ENCODE assay signal across 23 mouse cellular contexts in the genomic region with DNA sequence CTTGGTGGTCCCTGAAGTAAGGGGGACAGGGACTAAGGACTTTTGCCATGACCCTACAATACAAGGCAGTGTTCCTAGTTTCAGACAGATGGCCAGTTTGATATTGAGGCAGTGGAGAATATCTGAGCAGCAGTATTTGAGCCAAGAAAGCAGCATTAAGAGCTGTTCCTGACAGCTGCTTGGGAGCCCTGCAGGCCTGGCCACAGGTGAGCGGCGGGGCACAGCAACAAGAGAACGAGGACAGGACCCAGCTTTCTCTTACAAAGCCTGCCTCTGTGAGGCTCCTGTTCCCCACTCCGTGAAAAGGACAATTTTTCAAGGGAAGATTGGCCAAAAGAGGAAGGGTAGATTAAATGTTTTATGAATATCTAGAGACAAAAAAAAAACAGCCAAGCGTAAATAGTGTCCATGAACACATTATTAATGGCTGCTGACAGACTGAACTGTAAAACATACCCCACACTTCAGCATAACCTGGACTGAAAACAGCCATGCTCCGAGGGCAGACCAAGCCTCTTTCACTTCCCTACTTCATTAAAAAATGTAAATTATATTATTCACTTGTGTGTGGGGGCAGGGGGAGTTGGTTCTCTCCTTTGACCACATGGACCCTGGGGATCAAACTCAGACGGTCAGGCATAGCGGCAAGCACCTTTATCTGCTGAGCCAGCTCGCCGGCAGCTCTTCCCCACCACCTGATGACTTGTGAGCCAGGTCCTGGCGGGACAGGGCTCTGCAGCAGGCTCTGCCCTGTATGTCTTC. TPM values are rescaled to one million over a fixed set of nuclear protein-coding genes. Genes with fewer than 3 reads are reported as not detected.
A peak's percentile ranks its signal among the peaks of the same experiment; 100 is the strongest.
DNase-seq lines count a peak whose midpoint lies in the region; ATAC-seq and TF ChIP-seq lines count a peak whose summit lies in the region.
"Had no signal": no experiment of that assay in that cellular context is flagged by ENCODE, and none has a peak within 500 bp of the region (broad histone marks: within the 10 kb centered on the region; RNA-seq: fewer than 3 reads in every experiment).

No protein-coding gene starts in this region.

- TF ChIP-seq EP300 in stomach, postnatal 0 days (optimal IDR thresholded peaks at IDR 0.05): no peak

- peaks cover 10% of the 10 kb centered on the region for H3K36me3 ChIP-seq in limb, embryonic 12.5 days
- H3K36me3 ChIP-seq in limb, embryonic 10.5 days: peaks cover 19% of the 10 kb centered on the region
- no peaks in the 10 kb centered on the region for H3K36me3 ChIP-seq in stomach, embryonic 16.5 days (ENCODE audit: control insufficient read depth, insufficient read depth, low read length)
- no peaks in the 10 kb centered on the region for H3K36me3 ChIP-seq in stomach, postnatal 0 days (ENCODE audit: control insufficient read depth, insufficient read depth, low read length)
- H3K36me3 ChIP-seq: embryonic facial prominence, embryonic 15.5 days; G1E had no signal

- H3K27me3 ChIP-seq in limb, embryonic 12.5 days: no peaks in the 10 kb centered on the region
- no peaks in the 10 kb centered on the region for H3K27me3 ChIP-seq in limb, embryonic 10.5 days (ENCODE audit: low read depth, poor library complexity, severe bottlenecking)
- H3K27me3 ChIP-seq in stomach, embryonic 16.5 days (ENCODE audit: control insufficient read depth, insufficient read depth, low read length): no peaks in the 10 kb centered on the region
- H3K27me3 ChIP-seq in stomach, postnatal 0 days (ENCODE audit: control insufficient read depth, insufficient read depth, low read length): no peaks in the 10 kb centered on the region
- H3K27me3 ChIP-seq: embryonic facial prominence, embryonic 15.5 days; heart, embryonic 13.5 days; hindbrain, embryonic 12.5 days had no signal

- no peak overlapping the region for H3K9ac ChIP-seq in limb, embryonic 12.5 days (replicated peaks)
- peak overlapping the region; percentile 4; the same call in 1 of the 2 replicates for H3K9ac ChIP-seq in stomach, embryonic 16.5 days (ENCODE audit: low read length)
- no peak overlapping the region for H3K9ac ChIP-seq in stomach, postnatal 0 days (ENCODE audit: low read length)
- H3K9ac ChIP-seq: embryonic facial prominence, embryonic 15.5 days; heart, embryonic 13.5 days; hindbrain, embryonic 12.5 days had no signal

- no peaks in the 10 kb centered on the region for H3K9me3 ChIP-seq in limb, embryonic 12.5 days
- no peaks in the 10 kb centered on the region for H3K9me3 ChIP-seq in limb, embryonic 10.5 days (replicated peaks)
- no peaks in the 10 kb centered on the region for H3K9me3 ChIP-seq in stomach, embryonic 16.5 days (replicated peaks; ENCODE audit: control insufficient read depth, low read length)
- H3K9me3 ChIP-seq in stomach, postnatal 0 days (ENCODE audit: control insufficient read depth, low read length): no peaks in the 10 kb centered on the region
- H3K9me3 ChIP-seq: embryonic facial prominence, embryonic 15.5 days; forebrain, embryonic 10.5 days; G1E; heart, embryonic 13.5 days; hindbrain, embryonic 12.5 days had no signal

- ATAC-seq in limb, embryonic 12.5 days (ENCODE audit: insufficient number of reproducible peaks, insufficient read depth, low FRiP score, low TSS enrichment, low read depth): no peak
- no peak for ATAC-seq in stomach, embryonic 16.5 days (ENCODE audit: insufficient read depth, low FRiP score)
- ATAC-seq in stomach, postnatal 0 days (ENCODE audit: low FRiP score, low TSS enrichment): no peak
- ATAC-seq: forebrain, embryonic 14.5 days had no signal

- DNase-seq in cerebellum, postnatal 14 days: peak; percentile 34 to 46
- no peak for DNase-seq in cerebellum, postnatal 4 days (ENCODE audit: low spot score in 2 of 2)
- no peak for DNase-seq in limb, embryonic 10.5 days (ENCODE audit: low spot score)
- DNase-seq in stomach, postnatal 0 days (ENCODE audit: low spot score): no peak
- DNase-seq in thymus, postnatal 10 days (ENCODE audit: low spot score in 2 of 2): no peak
- no peak for DNase-seq in urinary bladder, adult 2 months (ENCODE audit: low spot score)
- DNase-seq: adrenal gland, adult 8-10 months; adrenal gland, postnatal 36 days; cerebellum, adult 11 months; cerebellum, adult 9-10 months; embryo, embryonic 11 days; gastrocnemius, adult 2 months; gastrocnemius, postnatal 25 days; heart, postnatal 4 days had no signal

- TF ChIP-seq CTCF in stomach, postnatal 0 days (IDR thresholded peaks at IDR 0.05; ENCODE audit: low read depth): no peak

- no peak overlapping the region for H3K4me2 ChIP-seq in limb, embryonic 12.5 days
- no peak overlapping the region for H3K4me2 ChIP-seq in stomach, embryonic 16.5 days (ENCODE audit: low read depth, low read length)
- H3K4me2 ChIP-seq in stomach, postnatal 0 days (replicated peaks; ENCODE audit: low read depth): no peak overlapping the region
- H3K4me2 ChIP-seq: embryonic facial prominence, embryonic 15.5 days; heart, embryonic 13.5 days; hindbrain, embryonic 12.5 days had no signal

- 76% methylated on average over 11 of the region's 11 CpGs for WGBS in limb, embryonic 12.5 days
- WGBS in limb, embryonic 10.5 days: 80% methylated on average over 11 of the region's 11 CpGs
- WGBS in stomach, embryonic 16.5 days: 65% methylated on average over 11 of the region's 11 CpGs
- WGBS in stomach, postnatal 0 days: 64% methylated on average over 11 of the region's 11 CpGs

- H3K27ac ChIP-seq in limb, embryonic 12.5 days: 0 out of 2 replicates have a peak overlapping the region, but pooled peaks have one; percentile 23
- H3K27ac ChIP-seq in limb, embryonic 10.5 days: no peak overlapping the region
- no peak overlapping the region for H3K27ac ChIP-seq in stomach, embryonic 16.5 days (ENCODE audit: low read length)
- H3K27ac ChIP-seq in stomach, postnatal 0 days (replicated peaks): no peak overlapping the region
- H3K27ac ChIP-seq: embryonic facial prominence, embryonic 15.5 days; forebrain, embryonic 10.5 days; gastrocnemius, adult 2 months; heart, embryonic 13.5 days; hindbrain, embryonic 12.5 days had no signal

- H3K4me3 ChIP-seq in limb, embryonic 12.5 days (replicated peaks): no peak overlapping the region
- no peak overlapping the region for H3K4me3 ChIP-seq in limb, embryonic 10.5 days
- H3K4me3 ChIP-seq in stomach, embryonic 16.5 days (replicated peaks; ENCODE audit: low read length): no peak overlapping the region
- no peak overlapping the region for H3K4me3 ChIP-seq in stomach, postnatal 0 days (ENCODE audit: low read depth, low read length)
- H3K4me3 ChIP-seq: embryonic facial prominence, embryonic 15.5 days; erythroblast, embryonic 14.5 days; forebrain, embryonic 10.5 days; gastrocnemius, adult 2 months; heart, embryonic 13.5 days; hindbrain, embryonic 12.5 days had no signal

- no peaks in the 10 kb centered on the region for H3K4me1 ChIP-seq in limb, embryonic 12.5 days (replicated peaks)
- no peaks in the 10 kb centered on the region for H3K4me1 ChIP-seq in limb, embryonic 10.5 days
- H3K4me1 ChIP-seq in stomach, embryonic 16.5 days (ENCODE audit: control insufficient read depth, insufficient read depth, low read length): no peaks in the 10 kb centered on the region
- H3K4me1 ChIP-seq in stomach, postnatal 0 days (replicated peaks; ENCODE audit: control insufficient read depth, insufficient read depth): no peaks in the 10 kb centered on the region
- H3K4me1 ChIP-seq: embryonic facial prominence, embryonic 15.5 days; forebrain, embryonic 10.5 days had no signal

RNA-seq across cellular contexts. Expression of gene Mall, which starts 22.3 kb away (rescaled TPM):
- polyA plus RNA-seq in limb, embryonic 12.5 days (2016; fragmentation: Nextera tagmentation; extraction: Ambion mirVana): 1.9 and 2.1 TPM in 2 replicates
- 1.3 and 1.8 TPM in 2 replicates for polyA plus RNA-seq in limb, embryonic 10.5 days (2016; fragmentation: Nextera tagmentation; extraction: Ambion mirVana)
- polyA plus RNA-seq in stomach, embryonic 16.5 days (2015; fragmentation: Nextera tagmentation; extraction: Ambion mirVana): 54.8 and 76.5 TPM in 2 replicates
- polyA plus RNA-seq in stomach, postnatal 0 days (2015; fragmentation: Nextera tagmentation; extraction: Ambion mirVana): 49.8 and 57.5 TPM in 2 replicates
- 5.3 and 5.4 TPM in 2 replicates for polyA plus RNA-seq in urinary bladder, adult 2 months (2012; rRNA removed)
- polyA plus RNA-seq: erythroblast, embryonic 14.5 days; G1E had no signal

RNA-seq across cellular contexts. Expression of gene Nphp1, which starts 36.7 kb away (rescaled TPM):
- 36.2 and 44.2 TPM in 2 replicates for polyA plus RNA-seq in limb, embryonic 12.5 days (2016; fragmentation: Nextera tagmentation; extraction: Ambion mirVana)
- 36.4 and 43.6 TPM in 2 replicates for polyA plus RNA-seq in limb, embryonic 10.5 days (2016; fragmentation: Nextera tagmentation; extraction: Ambion mirVana)
- polyA plus RNA-seq in stomach, embryonic 16.5 days (2015; fragmentation: Nextera tagmentation; extraction: Ambion mirVana): 28.3 and 36.2 TPM in 2 replicates
- 56.9 and 70.0 TPM in 2 replicates for polyA plus RNA-seq in stomach, postnatal 0 days (2015; fragmentation: Nextera tagmentation; extraction: Ambion mirVana)
- polyA plus RNA-seq in urinary bladder, adult 2 months (2012; rRNA removed): 21.5 and 22.6 TPM in 2 replicates

RNA-seq across cellular contexts. Expression of gene Mtln, which starts 40.3 kb away (rescaled TPM):
- 24.1 and 24.2 TPM in 2 replicates for polyA plus RNA-seq in limb, embryonic 12.5 days (2016; fragmentation: Nextera tagmentation; extraction: Ambion mirVana)
- 19.0 and 19.9 TPM in 2 replicates for polyA plus RNA-seq in limb, embryonic 10.5 days (2016; fragmentation: Nextera tagmentation; extraction: Ambion mirVana)
- polyA plus RNA-seq in stomach, embryonic 16.5 days (2015; fragmentation: Nextera tagmentation; extraction: Ambion mirVana): 37.6 and 44.2 TPM in 2 replicates
- polyA plus RNA-seq in stomach, postnatal 0 days (2015; fragmentation: Nextera tagmentation; extraction: Ambion mirVana): 60.2 and 66.5 TPM in 2 replicates
- 85.9 and 98.5 TPM in 2 replicates for polyA plus RNA-seq in urinary bladder, adult 2 months (2012; rRNA removed)

Comparison
In these comparisons a context has a peak if more than half of its experiments do, and no peak if none do; other contexts are left out.
1. DNase-seq: peak in cerebellum, postnatal 14 days (2 of 2); none in cerebellum, postnatal 4 days (0 of 2), limb, embryonic 10.5 days (single experiment), stomach, postnatal 0 days (single experiment), thymus, postnatal 10 days (0 of 2) and urinary bladder, adult 2 months (single experiment).